Mouse (Mus musculus) left cerebral cortex, adult 2 months (tissue): ENCODE measurements around the gene Art4. TPM values are rescaled to one million over a fixed set of nuclear protein-coding genes. Genes with fewer than 3 reads are reported as not detected.

Experiments used
- DNase-seq, 2 experiments: peaks; one replicate each; pipeline ENCODE4 v3.0.0; 2021 to 2022; ENCODE audit warnings: low spot score in 2 of 2, mixed read lengths in 1 of 2; ENCODE audit errors: extremely low spot score in 1 of 2
- H3K27ac ChIP-seq: fragments of 200-600 bp; 2 replicates; pipeline ENCODE4 v1.8.1; 2022
- H3K4me3 ChIP-seq: fragments of 200-600 bp; 2 replicates; pipeline ENCODE4 v1.8.1; 2022
- CTCF ChIP-seq: fragments of 200-600 bp; IDR thresholded peaks from 2 replicates; pipeline ENCODE4 v1.8.1; 2022; ENCODE audit warnings: antibody characterized with exemption, mild to moderate bottlenecking, moderate library complexity
- intact Hi-C: fragments of 180-260 bp; cut with DNase I; formaldehyde crosslinking; loops from one replicate; pipeline ENCODE4 v1.15.1; 2025
- microRNA-seq, 2 experiments: library from miRNA; unstranded; fragments of <30 nt; microRNA quantifications; one replicate each; pipeline ENCODE4 v1.2.0; 2021
- total RNA-seq, 2 experiments: library from RNA; stranded (reverse); gene quantifications; 2 replicates each; pipeline ENCODE4 v1.2.3; 2021

Art4 gene
- total RNA-seq, 2 experiments from 2014 or later, result not detected

DNA sequence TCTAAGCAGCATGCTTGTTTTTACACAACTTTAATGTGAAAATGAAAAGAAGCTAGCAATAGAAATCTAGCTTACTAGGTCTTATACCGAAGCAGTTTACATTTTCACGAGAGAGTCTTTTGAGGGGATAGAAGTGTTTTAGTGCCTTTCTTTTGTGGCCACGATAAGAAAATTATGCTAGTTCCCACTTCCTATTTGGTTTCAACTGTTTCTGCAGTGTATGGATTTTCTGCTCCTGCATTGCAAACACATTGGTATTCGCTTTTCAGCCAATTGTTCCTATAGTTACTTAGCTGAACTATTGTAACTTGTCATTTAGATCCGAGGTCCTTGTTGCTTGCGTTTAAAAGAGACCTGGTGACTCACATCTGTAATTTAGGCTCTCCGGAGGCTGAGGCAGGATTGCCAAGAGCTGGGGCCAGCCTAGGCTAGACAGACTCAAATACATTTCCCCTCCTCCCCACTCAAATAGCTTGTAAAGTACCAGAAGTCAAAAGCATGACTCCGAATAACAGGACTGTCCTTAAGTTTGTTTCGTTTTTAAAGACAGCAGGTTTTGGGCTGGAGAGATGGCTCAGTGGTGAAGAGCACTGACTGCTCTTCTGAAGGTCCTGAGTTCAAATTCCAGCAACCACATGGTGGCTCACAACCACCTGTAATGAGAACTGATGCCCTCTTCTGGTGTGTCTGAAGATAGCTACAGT, 52.7 kb downstream of the Art4 start:
- no peak for DNase-seq
- Histone ChIP-seq H3K27ac (peak overlapping the region; percentile 100), H3K4me3 (peak overlapping the region; percentile 72)
- intact Hi-C loops, result loop anchor here (1.0 kb wide), 1 partner anchor 22 kb away; the partner anchor contains the start of gene BC049715
- TF ChIP-seq CTCF, result no peak; the same call in 1 of the 2 replicates

DNA sequence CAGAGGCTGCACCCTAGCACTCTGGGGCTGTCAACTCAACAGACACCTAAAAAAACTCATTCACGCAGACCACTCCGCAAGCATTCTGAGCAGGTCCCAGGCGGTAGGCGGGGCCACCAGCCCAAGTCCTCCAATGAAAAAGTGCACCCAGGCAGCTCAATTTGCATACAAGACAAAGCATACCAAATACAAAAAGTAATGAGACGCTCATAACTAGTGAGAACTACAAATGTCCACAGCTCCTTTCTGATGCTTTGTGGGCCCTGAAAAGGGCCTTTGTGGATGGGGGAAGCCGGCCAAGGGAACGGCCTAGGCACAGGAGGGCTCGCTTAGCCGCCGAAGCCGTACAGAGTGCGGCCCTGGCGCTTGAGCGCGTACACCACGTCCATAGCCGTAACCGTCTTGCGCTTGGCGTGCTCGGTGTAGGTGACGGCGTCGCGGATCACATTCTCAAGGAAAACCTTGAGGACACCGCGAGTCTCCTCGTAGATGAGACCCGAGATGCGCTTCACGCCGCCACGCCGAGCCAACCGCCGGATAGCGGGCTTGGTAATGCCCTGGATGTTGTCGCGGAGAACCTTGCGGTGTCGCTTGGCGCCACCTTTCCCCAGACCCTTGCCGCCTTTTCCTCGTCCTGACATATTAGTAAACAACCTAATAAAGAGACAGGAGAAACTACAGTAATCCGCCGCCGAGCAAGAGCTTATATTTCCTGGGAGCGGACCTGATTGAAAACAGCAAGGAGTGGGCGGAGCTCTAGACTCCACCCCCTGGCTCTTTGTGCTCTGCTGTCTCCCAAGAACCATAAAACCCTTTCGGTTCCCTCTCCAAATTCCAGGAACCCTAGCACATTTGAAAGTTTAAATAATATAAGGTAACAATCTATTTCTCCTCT, 53.5 kb downstream of the Art4 start, which contains the start of gene Hist4h4:
Gene Hist4h4, minus strand, starts transcription at position 677 of the 895 bp plus-strand sequence.
- DNase-seq, result peak; percentile 97 to 99
- intact Hi-C loops, result loop anchor here (1.0 kb wide), 1 partner anchor 23 kb away; the partner anchor contains the start of gene BC049715
- Histone ChIP-seq H3K27ac (peak within 1 kb of the TSS; percentile 100), H3K4me3 (peak within 1 kb of the TSS; percentile 72)
- TF ChIP-seq CTCF, result no peak

DNA sequence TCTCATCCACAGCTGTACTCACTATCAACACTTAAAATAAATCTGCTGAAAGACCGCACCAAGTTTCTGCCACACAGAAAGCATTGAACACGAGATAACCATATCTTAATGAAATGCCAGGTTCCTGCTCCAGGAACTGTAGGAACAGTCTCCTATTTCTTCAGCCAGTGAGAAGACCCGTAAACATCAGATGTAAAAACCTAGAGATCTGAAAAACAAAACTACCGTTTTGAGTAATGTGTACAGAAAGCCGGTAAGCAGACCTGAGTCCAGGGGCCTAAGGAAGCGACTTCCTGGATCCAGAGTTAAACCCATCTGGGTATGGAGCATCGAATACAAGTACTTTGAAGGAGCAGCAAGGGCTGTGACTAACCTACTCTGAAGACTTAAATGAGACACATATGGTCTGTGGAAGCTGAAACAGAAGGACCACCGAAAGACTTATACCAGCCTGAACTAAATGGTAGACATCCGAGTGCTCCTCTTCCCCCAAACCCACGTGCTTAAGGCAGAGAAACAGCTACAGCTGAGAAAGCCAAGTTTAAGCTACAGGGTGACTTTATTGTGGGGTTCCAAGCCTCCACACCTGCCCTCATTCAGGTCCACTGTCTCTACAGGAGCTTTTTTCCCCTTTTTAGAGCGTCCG, 54.3 kb downstream of the Art4 start:
- TF ChIP-seq CTCF, result no peak
- no peak for DNase-seq
- Histone ChIP-seq H3K27ac (peak overlapping the region; percentile 100; the same call in 1 of the 2 replicates), H3K4me3 (peak overlapping the region; percentile 72)
- intact Hi-C loops, result no loop called here

DNA sequence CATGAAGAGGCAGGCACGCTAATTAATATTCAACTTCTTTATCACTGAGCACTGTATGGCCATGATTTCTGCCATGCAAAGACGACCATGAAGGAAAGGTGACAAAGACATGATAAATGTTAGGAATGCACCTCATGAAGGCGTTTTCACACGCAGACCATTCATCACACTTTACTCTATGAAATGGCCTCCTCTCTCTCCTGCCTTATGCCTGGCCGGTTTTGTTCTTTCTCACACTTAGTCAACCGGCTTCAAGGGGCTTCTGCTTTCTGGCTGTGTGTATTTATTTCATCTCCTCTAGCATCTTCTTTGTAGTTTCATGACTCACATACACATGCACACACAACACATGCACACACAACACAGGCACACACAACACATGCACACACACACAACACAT, 56.3 kb downstream of the Art4 start:
- no peak for TF ChIP-seq CTCF
- intact Hi-C loops, result no loop called here
- no peak for DNase-seq

DNA sequence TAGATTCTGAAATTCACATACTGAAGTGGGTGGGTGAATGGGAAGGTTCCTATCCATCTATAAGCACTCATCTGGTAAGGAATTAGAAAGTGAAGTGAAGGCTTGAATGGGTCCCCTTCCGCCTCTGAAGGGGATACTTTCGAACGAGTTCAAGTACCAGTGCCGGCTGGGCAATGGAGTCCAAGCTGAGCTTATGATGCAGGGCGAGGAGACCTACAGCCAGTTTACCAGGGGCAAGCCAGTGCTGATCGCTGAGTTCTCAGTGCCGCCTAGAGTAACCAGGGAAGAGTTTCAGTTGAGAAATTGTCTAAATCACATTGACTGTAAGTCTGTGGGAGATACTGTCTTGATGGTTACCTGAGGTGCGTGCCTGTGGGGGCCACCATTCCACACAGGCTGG, 56.8 kb downstream of the Art4 start:
- TF ChIP-seq CTCF, result no peak
- no peak for DNase-seq
- Histone ChIP-seq H3K27ac (no peak overlapping the region), H3K4me3 (no peak overlapping the region)
- intact Hi-C loops, result no loop called here

More for the DNA sequence above, 56.3 kb downstream of the Art4 start:
- Histone ChIP-seq H3K4me3 (no peak overlapping the region), H3K27ac (no peak overlapping the region)

Small RNA genes lying within 50 kb of the gene (microRNA-seq; reads per million reads assigned to microRNA genes)
- 0 reads per million in 2 experiments for gene Gm44364

Other genes starting within 250 kb of the Art4 start
- gene Plbd1, start 195.8 kb downstream of the Art4 start, total RNA-seq, result under 1 TPM in 1 of 2 experiments, not detected in 1; 0.45 TPM
- under 1 TPM; 0.38 to 0.40 TPM for gene Gucy2c, start 76.0 kb downstream of the Art4 start, total RNA-seq
- 10 to 100 TPM in 1 of 2 experiments, 1 to 10 TPM in 1; 8.2 to 10.4 TPM for gene Hist4h4, start 53.3 kb downstream of the Art4 start, total RNA-seq
- 10 to 100 TPM; 54.7 to 59.1 TPM for gene H2afj, start 49.5 kb downstream of the Art4 start, total RNA-seq
- gene BC049715, start 30.1 kb downstream of the Art4 start, total RNA-seq, result 1 to 10 TPM; 2.4 to 3.9 TPM
- gene Wbp11, start 29.5 kb downstream of the Art4 start, total RNA-seq, result 100 to 1,000 TPM; 114 to 116 TPM
- gene Smco3, start 22.3 kb downstream of the Art4 start, total RNA-seq, result 1 to 10 TPM; 4.2 to 4.4 TPM
- gene Mgp, start 18.1 kb upstream of the Art4 start, total RNA-seq, result 10 to 100 TPM; 32.9 to 47.1 TPM
- gene Erp27, start 64.4 kb upstream of the Art4 start, total RNA-seq, result under 1 TPM in 1 of 2 experiments, not detected in 1; 0.35 TPM
- 1 to 10 TPM; 1.6 to 3.0 TPM for gene Pde6h, start 66.1 kb upstream of the Art4 start, total RNA-seq
- 10 to 100 TPM; 10.2 to 13.0 TPM for gene Arhgdib, start 84.2 kb upstream of the Art4 start, total RNA-seq